Comparison of ENCODE assay signal across 8 mouse cellular contexts in genomic region chr4:149166215-149166946, GRCm38 (mm10). TPM values are rescaled to one million over a fixed set of nuclear protein-coding genes. Genes with fewer than 3 reads are reported as not detected.
DNase-seq lines count a peak whose midpoint lies in the region; ATAC-seq and TF ChIP-seq lines count a peak whose summit lies in the region.

Gene Pgd (minus strand): TSS chr4:149166771.

- peaks cover 44% of the 10 kb centered on the region for H3K36me3 ChIP-seq in C2C12 (ENCODE audit: control insufficient read depth, insufficient read depth)
- peaks cover 12% of the 10 kb centered on the region for H3K36me3 ChIP-seq in erythroblast, embryonic 14.5 days (ENCODE audit: control insufficient read depth)
- peaks cover 37% of the 10 kb centered on the region for H3K36me3 ChIP-seq in heart, embryonic 12.5 days
- H3K36me3 ChIP-seq in kidney, postnatal 0 days (ENCODE audit: insufficient read depth, low read length): peaks cover 11% of the 10 kb centered on the region; the same call in 1 of the 2 replicates
- peaks cover 3% of the 10 kb centered on the region; the same call in 1 of the 2 replicates for H3K36me3 ChIP-seq in liver, embryonic 11.5 days (ENCODE audit: control insufficient read depth, insufficient read depth, low read length)
- H3K36me3 ChIP-seq in stomach, embryonic 14.5 days (ENCODE audit: control insufficient read depth, insufficient read depth, low read length): peaks cover 10% of the 10 kb centered on the region

- peak within 1 kb of the TSS; percentile 73 for H3ac ChIP-seq in C2C12 (ENCODE audit: control insufficient read depth, insufficient read length, low read depth)

- H3K79me2 ChIP-seq in C2C12 (ENCODE audit: control insufficient read depth, insufficient read depth): peaks cover 64% of the 10 kb centered on the region

- peaks cover 51% of the 10 kb centered on the region for H3K4me1 ChIP-seq in erythroblast, embryonic 14.5 days (ENCODE audit: control insufficient read depth)
- peaks cover 31% of the 10 kb centered on the region for H3K4me1 ChIP-seq in heart, embryonic 12.5 days (replicated peaks)
- peaks cover 6% of the 10 kb centered on the region; the same call in 1 of the 2 replicates for H3K4me1 ChIP-seq in kidney, postnatal 0 days (replicated peaks; ENCODE audit: insufficient read depth, low read length)
- H3K4me1 ChIP-seq in liver, embryonic 11.5 days (replicated peaks; ENCODE audit: control insufficient read depth, insufficient read depth, low read length): peaks cover 8% of the 10 kb centered on the region
- H3K4me1 ChIP-seq in stomach, embryonic 14.5 days (ENCODE audit: control insufficient read depth, insufficient read depth, low read length): no peaks in the 10 kb centered on the region

- H3K27me3 ChIP-seq in C2C12 (ENCODE audit: control insufficient read depth, insufficient read depth, insufficient read length): no peaks in the 10 kb centered on the region
- no peaks in the 10 kb centered on the region for H3K27me3 ChIP-seq in erythroblast, embryonic 14.5 days (ENCODE audit: control insufficient read depth)
- H3K27me3 ChIP-seq in heart, embryonic 12.5 days (replicated peaks): no peaks in the 10 kb centered on the region
- H3K27me3 ChIP-seq in kidney, postnatal 0 days (ENCODE audit: insufficient read depth, low read length): no peaks in the 10 kb centered on the region
- H3K27me3 ChIP-seq in liver, embryonic 11.5 days (replicated peaks; ENCODE audit: control insufficient read depth, insufficient read depth, low read length): no peaks in the 10 kb centered on the region
- H3K27me3 ChIP-seq in stomach, embryonic 14.5 days (ENCODE audit: control insufficient read depth, insufficient read depth, low read length): no peaks in the 10 kb centered on the region

- peak within 1 kb of the TSS; percentile 79 for H3K4me3 ChIP-seq in C2C12 (ENCODE audit: insufficient read depth, poor library complexity, severe bottlenecking)
- peak within 1 kb of the TSS; percentile 76 for H3K4me3 ChIP-seq in erythroblast, embryonic 14.5 days (replicated peaks)
- H3K4me3 ChIP-seq in heart, embryonic 12.5 days: peak within 1 kb of the TSS; percentile 92
- peak within 1 kb of the TSS; percentile 79 for H3K4me3 ChIP-seq in kidney, postnatal 0 days (replicated peaks; ENCODE audit: low read depth, low read length)
- peak within 1 kb of the TSS; percentile 86 for H3K4me3 ChIP-seq in liver, embryonic 11.5 days (ENCODE audit: low read depth, low read length)
- peak within 1 kb of the TSS; percentile 85 for H3K4me3 ChIP-seq in stomach, embryonic 14.5 days (ENCODE audit: low read depth, low read length)

- ATAC-seq in heart, embryonic 12.5 days (ENCODE audit: insufficient number of reproducible peaks, low FRiP score): peak; percentile 99
- peak; percentile 98 for ATAC-seq in kidney, postnatal 0 days (replicated peaks; ENCODE audit: low FRiP score, low read depth)
- ATAC-seq in liver, embryonic 11.5 days (replicated peaks; ENCODE audit: low FRiP score): peak; percentile 99
- ATAC-seq in stomach, embryonic 14.5 days (ENCODE audit: insufficient number of reproducible peaks, insufficient read depth, low FRiP score, low read depth): peak; percentile 98

- H3K9me3 ChIP-seq in erythroblast, embryonic 14.5 days (ENCODE audit: control insufficient read depth, low read length): no peaks in the 10 kb centered on the region
- H3K9me3 ChIP-seq in heart, embryonic 12.5 days (replicated peaks): no peaks in the 10 kb centered on the region
- H3K9me3 ChIP-seq in kidney, postnatal 0 days (replicated peaks; ENCODE audit: low read length): no peaks in the 10 kb centered on the region
- H3K9me3 ChIP-seq in liver, embryonic 11.5 days (ENCODE audit: control insufficient read depth, low read length): no peaks in the 10 kb centered on the region
- H3K9me3 ChIP-seq in stomach, embryonic 14.5 days (ENCODE audit: control insufficient read depth, low read depth, low read length): no peaks in the 10 kb centered on the region

- peak within 1 kb of the TSS; percentile 79 for H3K4me2 ChIP-seq in heart, embryonic 12.5 days
- H3K4me2 ChIP-seq in kidney, postnatal 0 days (ENCODE audit: low read length): peak within 1 kb of the TSS; percentile 66
- peak within 1 kb of the TSS; percentile 86 for H3K4me2 ChIP-seq in liver, embryonic 11.5 days
- H3K4me2 ChIP-seq in stomach, embryonic 14.5 days (replicated peaks; ENCODE audit: low read depth, low read length): peak within 1 kb of the TSS; percentile 83

- TF ChIP-seq POLR2A in brain, embryonic 14.5 days (IDR thresholded peaks at IDR 0.05; ENCODE audit: borderline replicate concordance, extremely low read depth, insufficient read depth, insufficient read length, poor library complexity, severe bottlenecking): peak; percentile 35; the same call in 1 of the 2 replicates

- TF ChIP-seq CTCF in C2C12 (IDR thresholded peaks at IDR 0.05; ENCODE audit: control insufficient read depth, insufficient read depth, insufficient read length): no peak
- no peak for TF ChIP-seq CTCF in brain, embryonic 14.5 days (IDR thresholded peaks at IDR 0.05; ENCODE audit: borderline replicate concordance, extremely low read depth, insufficient read depth, insufficient read length)
- TF ChIP-seq CTCF in kidney, postnatal 0 days (IDR thresholded peaks at IDR 0.05; ENCODE audit: low read depth): no peak

- peak within 1 kb of the TSS; percentile 95 for H3K27ac ChIP-seq in heart, embryonic 12.5 days (ENCODE audit: poor library complexity, severe bottlenecking)
- peak within 1 kb of the TSS; percentile 85 for H3K27ac ChIP-seq in kidney, postnatal 0 days
- H3K27ac ChIP-seq in liver, embryonic 11.5 days (ENCODE audit: low read depth, low read length): peak within 1 kb of the TSS; percentile 71
- H3K27ac ChIP-seq in stomach, embryonic 14.5 days (ENCODE audit: low read length): peak within 1 kb of the TSS; percentile 91

- peak within 1 kb of the TSS; percentile 92 for H3K9ac ChIP-seq in heart, embryonic 12.5 days
- H3K9ac ChIP-seq in kidney, postnatal 0 days (ENCODE audit: low read depth, low read length): peak within 1 kb of the TSS; percentile 79
- H3K9ac ChIP-seq in liver, embryonic 11.5 days (ENCODE audit: low read depth, low read length): peak within 1 kb of the TSS; percentile 87
- H3K9ac ChIP-seq in stomach, embryonic 14.5 days (replicated peaks; ENCODE audit: low read depth, low read length): peak within 1 kb of the TSS; percentile 89

- peaks cover 47% of the 10 kb centered on the region for H3K79me3 ChIP-seq in C2C12 (ENCODE audit: low read depth)

- under 1% methylated on average over 48 of the region's 59 CpGs for WGBS in heart, embryonic 12.5 days
- under 1% methylated on average over 59 of the region's 59 CpGs for WGBS in kidney, postnatal 0 days
- 0% methylated on average over 59 of the region's 59 CpGs for WGBS in liver, embryonic 11.5 days
- under 1% methylated on average over 59 of the region's 59 CpGs for WGBS in stomach, embryonic 14.5 days

- DNase-seq in brain, embryonic 14.5 days (ENCODE audit: low read depth): peak; percentile 99
- DNase-seq in kidney, postnatal 0 days (ENCODE audit: low spot score): peak; percentile 99
- DNase-seq in liver, embryonic 11.5 days (ENCODE audit: low spot score): peak; percentile 95
- DNase-seq in naive thymus-derived CD4-positive, alpha-beta T cell, adult 2 months (ENCODE audit: low read depth): peak; percentile 94

TF ChIP-seq in C2C12, 6 proteins besides CTCF, POLR2A, EP300 and RAD21:
- peak; percentile 49 for TF ChIP-seq USF1 (IDR thresholded peaks at IDR 0.05; ENCODE audit: low read depth)
- TF ChIP-seq MAX (IDR thresholded peaks at IDR 0.05): no peak
TF ChIP-seq in C2C12: peak in this region for 1.

RNA-seq across cellular contexts. Expression of gene Pgd, which starts in this region (rescaled TPM):
- polyA plus RNA-seq in C2C12 (2012; fragmentation: generic; extraction: Trizol): 346 TPM
- 94.0 and 107 TPM in 2 replicates for polyA plus RNA-seq in brain, embryonic 14.5 days (2012; rRNA removed)
- 3.6 and 4.2 TPM in 2 replicates for polyA plus RNA-seq in erythroblast, embryonic 14.5 days (2012)
- 90.0 and 91.1 TPM in 2 replicates for polyA plus RNA-seq in heart, embryonic 12.5 days (2016; fragmentation: Nextera tagmentation; extraction: Ambion mirVana)
- 95.4 and 101 TPM in 2 replicates for polyA plus RNA-seq in kidney, postnatal 0 days (2015; fragmentation: Nextera tagmentation; extraction: Ambion mirVana)
- 49.9 and 57.3 TPM in 2 replicates for polyA plus RNA-seq in liver, embryonic 11.5 days (2014; fragmentation: Nextera tagmentation; extraction: Ambion mirVana)
- 66.8 and 69.3 TPM in 2 replicates for polyA plus RNA-seq in stomach, embryonic 14.5 days (2014; fragmentation: Nextera tagmentation; extraction: Ambion mirVana)

Comparison
In these comparisons a context has a peak if more than half of its experiments do, and no peak if none do; other contexts are left out.
1. Peak in every context shown above with its lines: DNase-seq, ATAC-seq, H3K4me3 ChIP-seq and H3K27ac ChIP-seq.